Mouse (Mus musculus): ENCODE measurements around the gene Ficd.

- TF ChIP-seq CTCF (IDR thresholded peaks at IDR 0.05; ENCODE audit: borderline replicate concordance, insufficient read depth, low read depth, low read length) (no peak), POLR2A (IDR thresholded peaks at IDR 0.05; ENCODE audit: borderline replicate concordance, insufficient read depth, low read length) (no peak)
These were observed 42.3 kb upstream of the Ficd start for GRCm38 (mm10) chr5:113693196-113693755.
